Comparison of ENCODE assay signal across 9 mouse cellular contexts in the genomic region with DNA sequence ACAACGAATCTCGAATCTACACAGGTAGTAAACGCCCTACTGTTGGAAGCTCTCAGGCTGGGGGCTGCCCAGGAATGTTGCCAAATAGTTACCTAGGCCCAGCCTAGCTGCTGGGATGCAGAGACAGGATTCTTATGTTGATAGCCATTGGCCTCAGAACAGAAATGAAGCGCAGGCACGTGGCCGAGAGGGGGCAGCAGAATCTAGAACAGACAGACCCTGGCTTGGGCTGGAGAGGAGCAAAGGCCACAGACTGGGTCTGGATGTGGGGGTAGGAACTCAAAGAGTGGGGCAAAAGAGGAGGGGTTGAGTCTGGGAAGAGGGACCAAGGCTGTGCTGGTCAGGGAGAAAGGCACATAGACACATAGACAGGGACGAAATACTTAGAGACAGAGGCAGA. TPM values are rescaled to one million over a fixed set of nuclear protein-coding genes. Genes with fewer than 3 reads are reported as not detected.
DNase-seq lines count a peak whose midpoint lies in the region; ATAC-seq lines count a peak whose summit lies in the region.
"Had no signal": no experiment of that assay in that cellular context is flagged by ENCODE, and none has a peak within 500 bp of the region (broad histone marks: within the 10 kb centered on the region; RNA-seq: fewer than 3 reads in every experiment).

No protein-coding gene starts in this region.

- H3K4me3 ChIP-seq in heart, embryonic 11.5 days (ENCODE audit: low read depth, low read length) = no peak overlapping the region
- H3K4me3 ChIP-seq in embryonic facial prominence, embryonic 10.5 days = no peak overlapping the region
- H3K4me3 ChIP-seq in hindbrain, embryonic 12.5 days = no peak overlapping the region
- H3K4me3 ChIP-seq in midbrain, embryonic 16.5 days (ENCODE audit: low read depth, low read length) = no peak overlapping the region

- no peak overlapping the region for H3K27ac ChIP-seq in heart, embryonic 11.5 days (ENCODE audit: low read depth, low read length)
- peak overlapping the region; percentile 25; the same call in 1 of the 2 replicates for H3K27ac ChIP-seq in embryonic facial prominence, embryonic 10.5 days (replicated peaks)
- no peak overlapping the region for H3K27ac ChIP-seq in hindbrain, embryonic 12.5 days
- H3K27ac ChIP-seq in midbrain, embryonic 16.5 days (ENCODE audit: low read length) = no peak overlapping the region

- H3K36me3 ChIP-seq in heart, embryonic 11.5 days (ENCODE audit: control insufficient read depth, insufficient read depth, low read length) = no peaks in the 10 kb centered on the region
- peaks cover 19% of the 10 kb centered on the region for H3K36me3 ChIP-seq in embryonic facial prominence, embryonic 10.5 days (replicated peaks)
- peaks cover 13% of the 10 kb centered on the region for H3K36me3 ChIP-seq in hindbrain, embryonic 12.5 days
- H3K36me3 ChIP-seq in midbrain, embryonic 16.5 days (ENCODE audit: control insufficient read depth, insufficient read depth, low read length) = peaks cover 3% of the 10 kb centered on the region; the same call in 1 of the 2 replicates

- peaks cover 13% of the 10 kb centered on the region for H3K27me3 ChIP-seq in heart, embryonic 11.5 days (ENCODE audit: control insufficient read depth, insufficient read depth, low read length)
- H3K27me3 ChIP-seq in embryonic facial prominence, embryonic 10.5 days (replicated peaks; ENCODE audit: low read depth, poor library complexity, severe bottlenecking) = peaks cover 33% of the 10 kb centered on the region
- H3K27me3 ChIP-seq in hindbrain, embryonic 12.5 days = no peaks in the 10 kb centered on the region
- no peaks in the 10 kb centered on the region for H3K27me3 ChIP-seq in midbrain, embryonic 16.5 days (ENCODE audit: control insufficient read depth, insufficient read depth, low read depth, low read length)
- H3K27me3 ChIP-seq: Patski had no signal

- peaks cover 10% of the 10 kb centered on the region; the same call in 1 of the 2 replicates for H3K4me1 ChIP-seq in heart, embryonic 11.5 days (ENCODE audit: control insufficient read depth, insufficient read depth, low read length)
- peaks cover 55% of the 10 kb centered on the region for H3K4me1 ChIP-seq in embryonic facial prominence, embryonic 10.5 days
- peaks cover 18% of the 10 kb centered on the region for H3K4me1 ChIP-seq in hindbrain, embryonic 12.5 days
- peaks cover 8% of the 10 kb centered on the region for H3K4me1 ChIP-seq in midbrain, embryonic 16.5 days (ENCODE audit: control insufficient read depth, insufficient read depth, low read length)

- H3K4me2 ChIP-seq in heart, embryonic 11.5 days = no peak overlapping the region
- H3K4me2 ChIP-seq in hindbrain, embryonic 12.5 days (replicated peaks) = no peak overlapping the region
- H3K4me2 ChIP-seq in midbrain, embryonic 16.5 days (ENCODE audit: low read length) = no peak overlapping the region

- no peak for ATAC-seq in heart, embryonic 11.5 days (replicated peaks; ENCODE audit: insufficient number of reproducible peaks, low FRiP score, low TSS enrichment)
- ATAC-seq in hindbrain, embryonic 12.5 days (ENCODE audit: low FRiP score) = peak; percentile 35; the same call in 1 of the 2 replicates
- 0 out of 2 replicates have a peak, but pooled peaks have one; percentile 6 for ATAC-seq in midbrain, embryonic 16.5 days
- ATAC-seq: Patski had no signal

- DNase-seq in heart, adult 8-10 months (ENCODE audit: low spot score) = peak; percentile 33
- DNase-seq in adrenal gland, postnatal 10 days = peak; percentile 82
- DNase-seq in embryonic facial prominence, embryonic 10.5 days (ENCODE audit: low spot score) = peak; percentile 78
- DNase-seq in left cerebral cortex, postnatal 4 days = peak; percentile 79
- peak; percentile 57 for DNase-seq in urinary bladder, postnatal 25 days (ENCODE audit: low spot score)

- no peaks in the 10 kb centered on the region for H3K9me3 ChIP-seq in heart, embryonic 11.5 days (replicated peaks; ENCODE audit: control insufficient read depth, low read length)
- no peaks in the 10 kb centered on the region for H3K9me3 ChIP-seq in embryonic facial prominence, embryonic 10.5 days
- H3K9me3 ChIP-seq in hindbrain, embryonic 12.5 days (replicated peaks) = no peaks in the 10 kb centered on the region
- H3K9me3 ChIP-seq in midbrain, embryonic 16.5 days (replicated peaks; ENCODE audit: control insufficient read depth, low read length, poor library complexity, severe bottlenecking) = no peaks in the 10 kb centered on the region

- intact Hi-C loops in left cerebral cortex, postnatal 4 days (cut with DNase I) = no loop called here

- WGBS in heart, embryonic 11.5 days (ENCODE audit: insufficient replicate concordance) = 13% methylated on average over 7 of the region's 7 CpGs
- 11% methylated on average over 7 of the region's 7 CpGs for WGBS in embryonic facial prominence, embryonic 10.5 days
- WGBS in hindbrain, embryonic 12.5 days = 10% methylated on average over 7 of the region's 7 CpGs
- 16% methylated on average over 7 of the region's 7 CpGs for WGBS in midbrain, embryonic 16.5 days

- H3K9ac ChIP-seq in heart, embryonic 11.5 days (ENCODE audit: low read depth, low read length) = no peak overlapping the region
- H3K9ac ChIP-seq in hindbrain, embryonic 12.5 days = no peak overlapping the region
- H3K9ac ChIP-seq in midbrain, embryonic 16.5 days (ENCODE audit: low read depth, low read length) = no peak overlapping the region

RNA-seq across cellular contexts. Expression of a gene that starts 14.1 kb away (rescaled TPM):
- 10 to 100 TPM in 2 of 4 experiments, 1 to 10 TPM in 2; 8.9 to 13.9 (median 11.1) TPM for total RNA-seq in heart, adult 8-10 months (2022)
- polyA plus RNA-seq in heart, embryonic 11.5 days (2014; fragmentation: Nextera tagmentation; extraction: Ambion mirVana) = 4.1 and 4.7 TPM in 2 replicates
- 10 to 100 TPM; 10.3 to 10.5 TPM for total RNA-seq in adrenal gland, postnatal 10 days (2021)
- 19.3 and 19.8 TPM in 2 replicates for polyA plus RNA-seq in embryonic facial prominence, embryonic 10.5 days (2016; fragmentation: Nextera tagmentation; extraction: Ambion mirVana)
- polyA plus RNA-seq in hindbrain, embryonic 12.5 days (2016; fragmentation: Nextera tagmentation; extraction: Ambion mirVana) = 73.6 and 78.6 TPM in 2 replicates
- 10 to 100 TPM; 70.3 to 78.4 TPM for total RNA-seq in left cerebral cortex, postnatal 4 days (2021)
- 103 and 120 TPM in 2 replicates for polyA plus RNA-seq in midbrain, embryonic 16.5 days (2015; fragmentation: Nextera tagmentation; extraction: Ambion mirVana)

RNA-seq across cellular contexts. Expression of a gene that starts 42.7 kb away (rescaled TPM):
- 1 to 10 TPM; 2.2 to 5.3 (median 4.9) TPM for total RNA-seq in heart, adult 8-10 months (2022)
- polyA plus RNA-seq in heart, embryonic 11.5 days (2014; fragmentation: Nextera tagmentation; extraction: Ambion mirVana) = 4.1 and 4.3 TPM in 2 replicates
- 10 to 100 TPM; 53.0 to 67.0 TPM for total RNA-seq in adrenal gland, postnatal 10 days (2021)
- polyA plus RNA-seq in embryonic facial prominence, embryonic 10.5 days (2016; fragmentation: Nextera tagmentation; extraction: Ambion mirVana) = 8.6 and 11.1 TPM in 2 replicates
- 28.8 and 35.9 TPM in 2 replicates for polyA plus RNA-seq in hindbrain, embryonic 12.5 days (2016; fragmentation: Nextera tagmentation; extraction: Ambion mirVana)
- 10 to 100 TPM; 60.5 to 61.7 TPM for total RNA-seq in left cerebral cortex, postnatal 4 days (2021)
- 28.1 and 28.3 TPM in 2 replicates for polyA plus RNA-seq in midbrain, embryonic 16.5 days (2015; fragmentation: Nextera tagmentation; extraction: Ambion mirVana)

RNA-seq across cellular contexts. Expression of a gene that starts 45.6 kb away (rescaled TPM):
- 100 to 1,000 TPM in 3 of 4 experiments, 10 to 100 TPM in 1; 95.9 to 110 (median 104) TPM for total RNA-seq in heart, adult 8-10 months (2022)
- polyA plus RNA-seq in heart, embryonic 11.5 days (2014; fragmentation: Nextera tagmentation; extraction: Ambion mirVana) = 128 and 137 TPM in 2 replicates
- total RNA-seq in adrenal gland, postnatal 10 days (2021) = 10 to 100 TPM; 61.0 to 68.2 TPM
- 146 and 188 TPM in 2 replicates for polyA plus RNA-seq in embryonic facial prominence, embryonic 10.5 days (2016; fragmentation: Nextera tagmentation; extraction: Ambion mirVana)
- 125 and 141 TPM in 2 replicates for polyA plus RNA-seq in hindbrain, embryonic 12.5 days (2016; fragmentation: Nextera tagmentation; extraction: Ambion mirVana)
- total RNA-seq in left cerebral cortex, postnatal 4 days (2021) = 10 to 100 TPM; 17.8 to 20.7 TPM
- 31.5 and 36.3 TPM in 2 replicates for polyA plus RNA-seq in midbrain, embryonic 16.5 days (2015; fragmentation: Nextera tagmentation; extraction: Ambion mirVana)

RNA-seq across cellular contexts. Expression of a gene that starts 59.1 kb away (rescaled TPM):
- total RNA-seq in heart, adult 8-10 months (2022) = 10 to 100 TPM; 29.7 to 35.8 (median 33.3) TPM
- polyA plus RNA-seq in heart, embryonic 11.5 days (2014; fragmentation: Nextera tagmentation; extraction: Ambion mirVana) = 50.2 and 51.6 TPM in 2 replicates
- total RNA-seq in adrenal gland, postnatal 10 days (2021) = 10 to 100 TPM; 36.2 to 39.0 TPM
- 91.2 and 91.9 TPM in 2 replicates for polyA plus RNA-seq in embryonic facial prominence, embryonic 10.5 days (2016; fragmentation: Nextera tagmentation; extraction: Ambion mirVana)
- 55.6 and 66.5 TPM in 2 replicates for polyA plus RNA-seq in hindbrain, embryonic 12.5 days (2016; fragmentation: Nextera tagmentation; extraction: Ambion mirVana)
- total RNA-seq in left cerebral cortex, postnatal 4 days (2021) = 10 to 100 TPM; 32.2 to 34.5 TPM
- 52.3 and 52.4 TPM in 2 replicates for polyA plus RNA-seq in midbrain, embryonic 16.5 days (2015; fragmentation: Nextera tagmentation; extraction: Ambion mirVana)
